Mouse (Mus musculus): ENCODE data around the gene Rasgrf1.

GRCm38 (mm10) chr9:89908601-89909000 lies 1.1 kb upstream of the Rasgrf1 start:
- no peak for TF ChIP-seq POLR2A (IDR thresholded peaks at IDR 0.05; ENCODE audit: borderline replicate concordance, insufficient read depth, low read length)
- no peak for TF ChIP-seq CTCF (IDR thresholded peaks at IDR 0.05; ENCODE audit: borderline replicate concordance, insufficient read depth, low read depth, low read length)

Measured in cerebellum, adult 2 months (tissue).